Mouse (Mus musculus) lung, postnatal 0 days (tissue): ENCODE results near the gene Fibcd1.

ENCODE experiments used
- CTCF ChIP-seq: IDR thresholded peaks from 2 replicates; pipeline ENCODE4 v1.5.1; 2016; ENCODE audit warnings: antibody characterized with exemption, mild to moderate bottlenecking
- EP300 ChIP-seq: IDR thresholded peaks from 2 replicates; pipeline ENCODE4 v1.6.1; 2016; ENCODE audit warnings: antibody characterized with exemption, mild to moderate bottlenecking, control low read depth

DNA sequence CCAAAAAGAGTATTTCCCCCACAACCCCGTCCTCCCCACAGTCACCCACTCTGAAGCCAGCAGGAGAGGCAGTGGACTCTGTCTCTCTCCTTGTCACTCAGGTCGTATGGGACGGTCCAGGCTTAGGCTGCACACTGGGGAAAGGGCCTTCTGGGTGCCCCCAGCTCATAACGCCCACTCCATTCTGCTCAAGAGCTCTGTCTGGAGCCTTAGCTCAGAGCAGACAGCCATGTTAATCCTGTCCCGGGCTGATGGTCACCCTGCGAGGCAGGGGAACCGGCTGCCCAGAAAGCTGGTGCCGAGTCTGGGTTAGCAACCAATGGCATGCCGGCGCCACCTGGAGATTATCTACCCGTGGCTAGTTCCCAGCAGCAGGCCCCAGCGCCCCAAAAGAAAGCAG is 12.7 kb upstream of the Fibcd1 start:
- TF ChIP-seq CTCF (no peak), EP300 (no peak)
